Comparison of ENCODE assay signal across 24 mouse cellular contexts in genomic region chr12:72083265-72083664, GRCm38 (mm10). TPM values are rescaled to one million over a fixed set of nuclear protein-coding genes. Genes with fewer than 3 reads are reported as not detected.
A peak's percentile ranks its signal among the peaks of the same experiment; 100 is the strongest.
DNase-seq lines count a peak whose midpoint lies in the region; ATAC-seq and TF ChIP-seq lines count a peak whose summit lies in the region.
"Had no signal": no experiment of that assay in that cellular context is flagged by ENCODE, and none has a peak within 500 bp of the region (broad histone marks: within the 10 kb centered on the region; RNA-seq: fewer than 3 reads in every experiment).

No protein-coding gene starts in this region.

- H3K36me3 ChIP-seq in liver, postnatal 0 days (replicated peaks; ENCODE audit: insufficient read depth, low read length) = no peaks in the 10 kb centered on the region
- no peaks in the 10 kb centered on the region for H3K36me3 ChIP-seq in liver, embryonic 12.5 days
- H3K36me3 ChIP-seq: embryonic facial prominence, embryonic 15.5 days; forebrain, embryonic 10.5 days; forebrain, embryonic 15.5 days; heart, embryonic 10.5 days; hindbrain, embryonic 15.5 days had no signal

- H3K4me3 ChIP-seq in liver, postnatal 0 days (ENCODE audit: low read depth, low read length) = no peak overlapping the region
- H3K4me3 ChIP-seq in liver, embryonic 12.5 days = no peak overlapping the region
- H3K4me3 ChIP-seq: erythroblast, embryonic 14.5 days had no signal

- peaks cover 18% of the 10 kb centered on the region for H3K4me1 ChIP-seq in liver, postnatal 0 days (ENCODE audit: insufficient read depth)
- H3K4me1 ChIP-seq in liver, embryonic 12.5 days = peaks cover 39% of the 10 kb centered on the region

- no peak overlapping the region for H3K9ac ChIP-seq in liver, postnatal 0 days (replicated peaks)
- H3K9ac ChIP-seq in liver, embryonic 12.5 days = no peak overlapping the region
- H3K9ac ChIP-seq: embryonic facial prominence, embryonic 15.5 days; forebrain, embryonic 15.5 days had no signal

- H3K9me3 ChIP-seq in liver, postnatal 0 days (ENCODE audit: low read length) = no peaks in the 10 kb centered on the region
- no peaks in the 10 kb centered on the region for H3K9me3 ChIP-seq in liver, embryonic 12.5 days (replicated peaks)
- H3K9me3 ChIP-seq: embryonic facial prominence, embryonic 15.5 days; forebrain, embryonic 10.5 days; forebrain, embryonic 15.5 days; heart, embryonic 10.5 days; hindbrain, embryonic 15.5 days had no signal

- no peak for TF ChIP-seq CTCF in liver, postnatal 0 days (IDR thresholded peaks at IDR 0.05; ENCODE audit: low read depth)

- no peaks in the 10 kb centered on the region for H3K27me3 ChIP-seq in liver, postnatal 0 days (ENCODE audit: insufficient read depth, low read length)
- H3K27me3 ChIP-seq in liver, embryonic 12.5 days (replicated peaks) = peaks cover 31% of the 10 kb centered on the region
- H3K27me3 ChIP-seq: embryonic facial prominence, embryonic 15.5 days; forebrain, embryonic 15.5 days; hindbrain, embryonic 15.5 days had no signal

- 62% methylated on average over 9 of the region's 9 CpGs for WGBS in liver, postnatal 0 days (ENCODE audit: insufficient replicate concordance)
- WGBS in liver, embryonic 12.5 days (ENCODE audit: insufficient replicate concordance) = 61% methylated on average over 9 of the region's 9 CpGs

- H3K27ac ChIP-seq in liver, postnatal 0 days (ENCODE audit: low read depth) = no peak overlapping the region
- no peak overlapping the region for H3K27ac ChIP-seq in liver, embryonic 12.5 days
- H3K27ac ChIP-seq: embryonic facial prominence, embryonic 15.5 days; forebrain, embryonic 15.5 days; hindbrain, embryonic 15.5 days had no signal

- DNase-seq in heart, adult 11 months = peak; percentile 71
- no peak for DNase-seq in heart, postnatal 4 days
- DNase-seq in liver, postnatal 0 days = no peak
- DNase-seq in retina, postnatal 1 day = peak; percentile 16
- no peak for DNase-seq in retina, embryonic 14.5 days (ENCODE audit: low spot score)
- DNase-seq in kidney, postnatal 4 days = no peak
- DNase-seq: adrenal gland, postnatal 10 days; B cell, adult 2 months; cerebellum, adult 11 months; cerebellum, adult 8-10 months; cerebellum, postnatal 14 days; embryo, embryonic 11 days; gastrocnemius, postnatal 36 days; heart, adult 18-20 months had no signal

- no peak for ATAC-seq in liver, postnatal 0 days
- no peak for ATAC-seq in liver, embryonic 12.5 days
- ATAC-seq: CD4-positive, CD25-positive, alpha-beta regulatory T cell, adult 4 months; forebrain, embryonic 15.5 days had no signal

- TF ChIP-seq EP300 in liver, postnatal 0 days (IDR thresholded peaks at IDR 0.05; ENCODE audit: low read depth) = no peak

- peak overlapping the region; percentile 94; the same call in 1 of the 2 replicates for H3K4me2 ChIP-seq in liver, postnatal 0 days (ENCODE audit: low read depth, low read length)
- H3K4me2 ChIP-seq in liver, embryonic 12.5 days = no peak overlapping the region

RNA-seq across cellular contexts. Expression of gene L3hypdh, which starts 2.0 kb away (rescaled TPM):
- total RNA-seq in heart, postnatal 4 days (2021) = 10 to 100 TPM; 12.2 to 13.7 TPM
- 19.2 and 20.2 TPM in 2 replicates for polyA plus RNA-seq in liver, postnatal 0 days (2015; fragmentation: Nextera tagmentation; extraction: Ambion mirVana)
- 5.2 and 5.3 TPM in 2 replicates for polyA plus RNA-seq in liver, embryonic 12.5 days (2016; fragmentation: Nextera tagmentation; extraction: Ambion mirVana)
- polyA plus RNA-seq: erythroblast, embryonic 14.5 days had no signal

RNA-seq across cellular contexts. Expression of gene Jkamp, which starts 2.1 kb away (rescaled TPM):
- 10 to 100 TPM; 33.2 to 36.1 TPM for total RNA-seq in heart, postnatal 4 days (2021)
- 28.1 and 28.6 TPM in 2 replicates for polyA plus RNA-seq in liver, postnatal 0 days (2015; fragmentation: Nextera tagmentation; extraction: Ambion mirVana)
- 22.1 and 22.9 TPM in 2 replicates for polyA plus RNA-seq in liver, embryonic 12.5 days (2016; fragmentation: Nextera tagmentation; extraction: Ambion mirVana)

RNA-seq across cellular contexts. Expression of gene Gpr135, which starts 12.3 kb away (rescaled TPM):
- total RNA-seq in heart, postnatal 4 days (2021) = under 1 TPM; 0.59 to 0.67 TPM
- 0.60 and 0.75 TPM in 2 replicates for polyA plus RNA-seq in liver, postnatal 0 days (2015; fragmentation: Nextera tagmentation; extraction: Ambion mirVana)
- polyA plus RNA-seq in liver, embryonic 12.5 days (2016; fragmentation: Nextera tagmentation; extraction: Ambion mirVana) = 0.18 and 0.25 TPM in 2 replicates
- total RNA-seq: common myeloid progenitor, adult 5-6 weeks; hematopoietic stem cell, adult 5-6 weeks had no signal
- polyA plus RNA-seq: erythroblast, embryonic 14.5 days had no signal

Comparison
In these comparisons a context has a peak if more than half of its experiments do, and no peak if none do; other contexts are left out.
1. DNase-seq: peak in heart, adult 11 months (single experiment) and retina, postnatal 1 day (single experiment); none in heart, postnatal 4 days (single experiment), liver, postnatal 0 days (single experiment), retina, embryonic 14.5 days (single experiment) and kidney, postnatal 4 days (0 of 2).